Mouse (Mus musculus) erythroblast, adult 5-6 weeks (primary cell): ENCODE data around the gene Trim24. TPM values are rescaled to one million over a fixed set of nuclear protein-coding genes. Genes with fewer than 3 reads are reported as not detected.
A peak's percentile ranks its signal among the peaks of the same experiment; 100 is the strongest.

Experiments used
- ATAC-seq: replicated peaks from 2 replicates; pipeline ENCODE4 v1.8.0; 2016; ENCODE audit warnings: moderate number of reproducible peaks, mild to moderate bottlenecking, moderate TSS enrichment, inconsistent platforms; ENCODE audit not compliant: poor library complexity, low FRiP score, severe bottlenecking
- total RNA-seq, 2 experiments: library from RNA; stranded (forward) in 1 of 2; stranded (reverse) in 1 of 2; fragments of 150-400 nt in 1 of 2; fragments of 200-764, 138-1000 nt in 1 of 2; gene quantifications; 2 replicates each; pipeline versions ENCODE4 v1.2.3 to v1.2.4; 2015 to 2017; ENCODE audit warnings: low replicate concordance in 2 of 2

Trim24 gene
- total RNA-seq, 2 experiments from 2014 or later, result 17.5 to 23.4 TPM

DNA sequence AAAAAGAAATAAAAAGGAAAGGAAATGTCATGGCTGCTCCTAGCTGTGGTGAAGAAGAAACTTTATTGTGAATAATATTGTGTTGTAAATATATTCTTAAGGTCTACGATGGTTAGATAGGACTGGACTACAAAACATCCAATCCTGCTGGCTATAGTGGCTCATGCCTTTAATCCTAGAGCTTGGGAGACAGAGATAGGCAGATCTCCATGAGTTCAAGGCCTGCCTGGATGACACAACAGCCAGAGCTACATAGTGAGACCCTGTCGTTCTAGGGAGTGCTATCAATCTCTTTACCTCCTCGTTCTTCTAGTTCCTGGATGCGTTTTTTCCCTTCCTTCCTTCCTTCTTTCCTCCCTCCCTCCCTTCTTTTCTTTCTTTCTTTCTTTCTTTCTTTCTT, 12.5 kb upstream of the Trim24 start:
- no peak for ATAC-seq

GRCm38 (mm10) chr6:37862893-37863292, 7.7 kb upstream of the Trim24 start:
- ATAC-seq, result peak; percentile 87

GRCm38 (mm10) chr6:37863961-37864730, 6.5 kb upstream of the Trim24 start:
- no peak for ATAC-seq

GRCm38 (mm10) chr6:37871137-37871851, 683 bp downstream of the Trim24 start:
- ATAC-seq, result peak; percentile 41; the same call in 1 of the 2 replicates

GRCm38 (mm10) chr6:37872861-37873260, 2.2 kb downstream of the Trim24 start:
- no peak for ATAC-seq

DNA sequence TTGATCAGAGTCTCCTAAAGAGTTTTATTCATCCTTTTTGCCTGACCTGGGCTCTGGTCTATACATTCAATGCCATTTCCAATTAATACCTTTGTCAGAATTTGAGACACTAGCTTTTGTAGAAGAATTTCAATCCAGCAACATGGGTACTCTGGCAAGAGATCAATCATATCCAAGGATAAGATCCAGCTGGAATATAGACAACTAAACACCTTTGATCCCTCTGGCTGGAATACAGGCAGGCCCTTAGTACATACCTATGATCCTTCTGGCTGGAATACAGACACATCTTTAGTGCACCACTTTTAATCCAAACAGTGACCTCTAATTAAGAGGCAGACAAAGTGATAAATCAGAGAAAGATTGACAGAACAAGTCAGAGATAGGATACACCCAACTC, 3.1 kb downstream of the Trim24 start:
- ATAC-seq, result no peak

DNA sequence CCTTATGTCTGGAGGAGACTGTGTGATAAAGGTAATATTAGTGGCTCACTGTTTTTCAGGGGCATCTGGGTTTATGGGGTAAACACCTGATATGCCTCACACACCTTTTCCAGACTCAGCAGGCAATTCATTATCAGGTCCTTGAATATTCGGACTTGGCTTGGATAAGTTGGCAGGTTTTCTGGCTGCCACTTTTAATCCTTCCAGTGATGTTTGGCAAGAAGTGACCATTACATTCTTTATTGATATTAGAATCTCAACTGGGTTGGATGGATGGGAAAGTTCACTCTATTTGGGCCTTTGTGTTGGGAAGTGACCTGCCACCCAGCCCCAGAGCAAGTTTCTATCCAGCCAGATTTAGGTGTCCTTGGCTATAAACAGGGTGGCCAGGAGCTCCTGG, 7.6 kb downstream of the Trim24 start:
- no peak for ATAC-seq

DNA sequence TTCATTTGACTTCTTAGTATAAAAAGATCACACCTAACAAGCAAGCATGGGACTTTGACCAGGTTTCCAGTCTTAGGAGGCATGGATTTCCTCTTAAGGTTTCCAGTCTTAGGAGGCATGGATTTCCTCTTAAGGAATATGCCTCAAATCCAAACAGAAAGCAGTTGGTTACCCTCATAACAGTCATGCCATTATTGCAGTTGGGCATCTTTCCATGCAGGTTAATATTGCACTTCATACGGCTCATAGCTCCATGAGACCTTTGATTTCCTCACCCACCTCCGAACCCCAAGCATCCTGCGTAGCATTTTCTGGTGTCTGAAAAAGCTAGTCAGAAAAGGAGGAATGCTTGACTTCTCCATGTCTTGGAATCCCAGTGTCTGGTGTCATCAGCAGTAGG, 10.0 kb downstream of the Trim24 start:
- ATAC-seq, result no peak

- no peak for ATAC-seq
Measured at GRCm38 (mm10) chr6:37893586-37893985, 23.0 kb downstream of the Trim24 start.

GRCm38 (mm10) chr6:37895646-37896435, 25.2 kb downstream of the Trim24 start:
- no peak; the same call in 1 of the 2 replicates for ATAC-seq

GRCm38 (mm10) chr6:37900221-37900620, 29.6 kb downstream of the Trim24 start:
- no peak for ATAC-seq

GRCm38 (mm10) chr6:37901791-37902190, 31.2 kb downstream of the Trim24 start:
- no peak for ATAC-seq

DNA sequence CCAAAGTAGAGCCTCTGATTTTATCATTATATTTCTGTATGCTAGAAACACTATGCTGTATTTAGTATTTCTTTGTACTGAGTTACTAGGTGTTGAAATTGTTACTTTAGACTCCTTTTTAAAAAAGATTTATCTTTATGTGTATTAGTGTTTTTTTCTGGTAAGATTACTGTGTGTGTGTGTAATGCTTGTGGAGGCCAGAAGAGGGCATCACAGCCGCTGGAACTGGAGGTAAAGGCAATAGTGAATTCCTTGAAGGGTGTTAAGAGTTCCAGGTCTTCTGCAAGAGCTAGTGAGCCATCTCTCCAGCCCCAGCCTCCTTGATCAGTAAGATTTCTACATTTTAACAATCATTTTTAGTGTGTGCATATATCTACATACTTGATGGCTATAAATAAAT, 33.2 kb downstream of the Trim24 start:
- ATAC-seq, result no peak

- ATAC-seq, result no peak
Measured at GRCm38 (mm10) chr6:37913525-37913924, 42.9 kb downstream of the Trim24 start.

DNA sequence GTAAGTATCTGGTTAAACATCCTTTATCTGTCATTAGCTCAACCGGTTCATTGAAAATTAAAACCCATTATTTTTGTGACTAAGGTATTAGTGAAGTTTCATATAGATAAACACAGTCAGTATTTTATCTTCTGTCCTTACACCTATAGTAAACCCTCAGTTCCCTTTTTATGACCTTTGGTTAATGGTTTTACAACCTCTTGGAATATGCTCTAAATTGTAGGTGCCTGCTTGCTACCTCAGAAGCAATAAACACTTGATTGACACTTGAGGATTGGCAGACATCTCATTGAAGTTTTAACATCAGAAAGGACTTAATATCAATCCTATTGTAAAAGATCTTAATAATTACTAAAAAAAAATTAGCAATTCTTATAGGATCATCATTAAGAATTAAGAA, 54.5 kb downstream of the Trim24 start:
- ATAC-seq, result no peak

DNA sequence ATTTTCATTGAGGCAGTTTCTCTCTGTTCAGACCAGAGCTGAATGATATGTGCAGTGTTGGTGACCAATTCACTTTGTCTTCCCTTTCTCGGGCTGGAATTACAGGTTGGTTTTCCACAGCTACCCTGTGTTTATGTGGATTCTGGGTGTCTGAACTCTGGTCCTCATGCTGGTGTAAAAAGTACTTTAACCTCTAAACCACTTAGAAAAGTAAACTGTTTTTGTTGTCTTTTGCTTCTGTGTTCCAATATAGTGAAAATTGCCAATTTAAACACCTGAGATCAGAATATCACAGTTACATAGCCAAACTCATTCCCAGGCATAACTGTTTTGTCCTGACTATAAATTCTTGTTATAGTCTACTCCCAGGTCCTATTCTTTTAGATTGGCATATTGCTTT, 56.1 kb downstream of the Trim24 start:
- ATAC-seq, result no peak

DNA sequence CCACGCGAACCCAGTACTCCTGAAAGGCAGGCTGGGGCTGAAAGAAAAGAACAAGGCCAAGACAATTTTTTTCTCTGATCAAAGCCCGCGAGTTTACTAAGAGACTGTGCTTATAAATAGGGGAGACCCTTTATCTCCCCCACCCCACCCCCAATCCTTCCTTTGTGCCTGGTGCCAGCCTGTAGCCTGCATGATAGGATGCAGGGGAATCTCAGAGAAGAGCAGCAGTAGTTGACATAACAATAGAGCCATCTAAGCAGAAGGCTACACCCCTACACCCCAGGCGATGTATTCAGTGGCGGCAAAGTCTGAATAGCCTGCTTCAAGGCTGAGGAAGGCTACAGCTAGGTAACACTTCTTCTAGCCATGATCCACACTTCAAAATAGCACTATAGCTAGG, 65.9 kb downstream of the Trim24 start:
- no peak for ATAC-seq

DNA sequence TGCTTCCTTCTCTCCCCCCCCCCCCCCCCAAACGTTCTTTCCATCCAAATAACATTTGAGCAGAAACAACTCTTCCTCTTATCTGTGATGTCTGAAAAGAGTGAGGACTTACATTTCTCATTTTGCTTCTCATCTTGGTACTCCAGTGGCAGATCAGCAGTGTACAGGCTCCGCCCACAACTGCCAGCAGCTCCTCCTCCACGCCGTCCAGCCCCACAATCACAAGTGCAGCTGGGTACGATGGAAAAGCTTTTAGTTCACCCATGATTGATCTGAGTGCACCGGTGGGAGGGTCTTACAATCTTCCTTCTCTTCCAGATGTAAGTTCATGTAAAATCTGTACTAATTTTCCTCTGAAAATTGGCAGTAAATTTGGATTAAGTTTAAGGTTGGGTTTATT, 80.7 kb downstream of the Trim24 start:
- ATAC-seq, result no peak

GRCm38 (mm10) chr6:37967386-37967785, 96.8 kb downstream of the Trim24 start:
- no peak for ATAC-seq

GRCm38 (mm10) chr6:38007459-38007858, 136.8 kb downstream of the Trim24 start:
- ATAC-seq, result peak; percentile 67

DNA sequence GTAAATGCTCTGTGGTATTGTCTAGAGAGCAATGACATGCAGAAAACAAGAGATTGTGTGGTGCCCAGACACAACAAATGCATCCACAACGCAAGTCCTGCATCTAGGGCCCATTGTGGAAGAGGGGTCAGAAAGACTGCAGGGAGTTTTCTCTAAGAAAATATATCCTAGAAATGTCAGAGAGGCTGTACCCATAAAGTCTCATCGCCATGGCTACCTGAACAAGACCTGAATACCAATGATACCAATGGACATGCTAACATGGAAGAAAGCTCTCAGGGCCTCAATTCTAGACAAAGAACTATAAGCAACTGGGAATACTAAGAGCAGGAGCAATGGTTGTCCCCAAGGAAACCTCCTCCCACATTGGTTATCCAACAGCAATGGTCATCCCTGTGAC, 142.2 kb downstream of the Trim24 start:
- no peak for ATAC-seq
